Comparison of ENCODE assay signal across 20 mouse cellular contexts in the genomic region with DNA sequence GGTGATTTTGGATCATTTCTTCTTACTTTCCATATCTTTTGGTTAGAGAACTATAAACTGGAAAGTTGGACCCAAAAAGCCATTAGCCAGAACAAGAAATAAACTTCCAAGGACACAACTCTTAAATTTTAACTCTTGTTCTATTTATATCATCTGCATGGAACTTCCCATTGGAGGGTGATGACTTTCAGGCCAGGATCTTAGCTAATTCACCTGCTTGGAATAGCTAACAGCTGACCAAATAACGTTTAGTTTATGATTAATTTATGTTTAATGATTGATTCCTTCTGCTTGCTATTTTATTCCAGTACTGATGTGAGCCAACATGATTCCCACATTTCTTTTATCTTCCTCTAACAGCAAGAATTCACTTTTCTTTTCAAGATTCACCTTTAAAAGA.
DNase-seq lines count a peak whose midpoint lies in the region; ATAC-seq and TF ChIP-seq lines count a peak whose summit lies in the region.
"Had no signal": no experiment of that assay in that cellular context is flagged by ENCODE, and none has a peak within 500 bp of the region (broad histone marks: within the 10 kb centered on the region; RNA-seq: fewer than 3 reads in every experiment).

No protein-coding gene starts in this region.

- H3K4me2 ChIP-seq in kidney, embryonic 14.5 days (replicated peaks; ENCODE audit: low read depth, low read length), result no peak overlapping the region
- no peak overlapping the region for H3K4me2 ChIP-seq in liver, embryonic 16.5 days (ENCODE audit: low read depth, low read length)
- no peak overlapping the region for H3K4me2 ChIP-seq in liver, embryonic 12.5 days
- H3K4me2 ChIP-seq in kidney, postnatal 0 days (ENCODE audit: low read length), result no peak overlapping the region
- H3K4me2 ChIP-seq: forebrain, embryonic 13.5 days; hindbrain, embryonic 12.5 days had no signal

- no peaks in the 10 kb centered on the region for H3K36me3 ChIP-seq in kidney, adult 2 months (ENCODE audit: control insufficient read depth, insufficient read depth, low read length)
- H3K36me3 ChIP-seq in kidney, embryonic 14.5 days (ENCODE audit: control insufficient read depth, insufficient read depth, low read length), result no peaks in the 10 kb centered on the region
- H3K36me3 ChIP-seq in liver, embryonic 16.5 days (ENCODE audit: control insufficient read depth, insufficient read depth), result no peaks in the 10 kb centered on the region
- H3K36me3 ChIP-seq in liver, embryonic 12.5 days, result no peaks in the 10 kb centered on the region
- no peaks in the 10 kb centered on the region for H3K36me3 ChIP-seq in kidney, postnatal 0 days (ENCODE audit: insufficient read depth, low read length)
- H3K36me3 ChIP-seq: embryonic facial prominence, embryonic 10.5 days; heart, embryonic 10.5 days; hindbrain, embryonic 12.5 days had no signal

- H3K9ac ChIP-seq in kidney, embryonic 14.5 days (ENCODE audit: low read depth, low read length), result no peak overlapping the region
- H3K9ac ChIP-seq in liver, embryonic 16.5 days (ENCODE audit: low read depth, low read length), result no peak overlapping the region
- no peak overlapping the region for H3K9ac ChIP-seq in liver, embryonic 12.5 days
- no peak overlapping the region for H3K9ac ChIP-seq in kidney, postnatal 0 days (ENCODE audit: low read depth, low read length)
- H3K9ac ChIP-seq: forebrain, embryonic 13.5 days; forebrain, postnatal 0 days; hindbrain, embryonic 12.5 days had no signal

- H3K4me1 ChIP-seq in kidney, adult 2 months (ENCODE audit: control insufficient read depth, insufficient read depth, low read length), result peaks cover 8% of the 10 kb centered on the region; the same call in 1 of the 2 replicates
- no peaks in the 10 kb centered on the region for H3K4me1 ChIP-seq in kidney, embryonic 14.5 days (ENCODE audit: control insufficient read depth, insufficient read depth, low read length)
- no peaks in the 10 kb centered on the region for H3K4me1 ChIP-seq in liver, embryonic 16.5 days (ENCODE audit: control insufficient read depth, low read depth, low read length)
- H3K4me1 ChIP-seq in liver, embryonic 12.5 days, result no peaks in the 10 kb centered on the region
- 0 out of 2 replicates have a peak, but pooled peaks cover 3% of the 10 kb centered on the region for H3K4me1 ChIP-seq in kidney, postnatal 0 days (replicated peaks; ENCODE audit: insufficient read depth, low read length)
- H3K4me1 ChIP-seq: hindbrain, embryonic 12.5 days had no signal

- no peak overlapping the region for H3K4me3 ChIP-seq in kidney, adult 2 months (ENCODE audit: insufficient read depth, low read depth, low read length)
- H3K4me3 ChIP-seq in kidney, embryonic 14.5 days (ENCODE audit: low read length), result no peak overlapping the region
- H3K4me3 ChIP-seq in liver, embryonic 16.5 days (ENCODE audit: low read depth, low read length), result no peak overlapping the region
- no peak overlapping the region for H3K4me3 ChIP-seq in liver, embryonic 12.5 days
- H3K4me3 ChIP-seq in kidney, postnatal 0 days (replicated peaks; ENCODE audit: low read depth, low read length), result no peak overlapping the region
- H3K4me3 ChIP-seq: embryonic facial prominence, embryonic 10.5 days; forebrain, embryonic 13.5 days; heart, embryonic 10.5 days; hindbrain, embryonic 12.5 days had no signal

- TF ChIP-seq POLR2A in kidney, adult 2 months (IDR thresholded peaks at IDR 0.05; ENCODE audit: low read depth, low read length), result no peak

- no peaks in the 10 kb centered on the region for H3K27me3 ChIP-seq in kidney, adult 2 months (replicated peaks; ENCODE audit: control insufficient read depth, insufficient read depth, low read length)
- H3K27me3 ChIP-seq in kidney, embryonic 14.5 days (ENCODE audit: control insufficient read depth, insufficient read depth, low read length), result no peaks in the 10 kb centered on the region
- no peaks in the 10 kb centered on the region for H3K27me3 ChIP-seq in liver, embryonic 16.5 days (ENCODE audit: control insufficient read depth, insufficient read depth, low read depth, low read length)
- H3K27me3 ChIP-seq in liver, embryonic 12.5 days (replicated peaks), result no peaks in the 10 kb centered on the region
- H3K27me3 ChIP-seq in kidney, postnatal 0 days (ENCODE audit: insufficient read depth, low read length), result no peaks in the 10 kb centered on the region
- H3K27me3 ChIP-seq: forebrain, embryonic 13.5 days; hindbrain, embryonic 12.5 days had no signal

- TF ChIP-seq CTCF in kidney, adult 2 months (conservative IDR thresholded peaks at IDR 0.05; ENCODE audit: insufficient read depth, insufficient read length, low read depth, low read length), result no peak
- no peak for TF ChIP-seq CTCF in kidney, postnatal 0 days (IDR thresholded peaks at IDR 0.05; ENCODE audit: low read depth)

- WGBS in kidney, adult 2 months, result 17% methylated on average over 1 of the region's 1 CpGs
- WGBS in kidney, embryonic 14.5 days, result 44% methylated on average over 1 of the region's 1 CpGs
- 25% methylated on average over 1 of the region's 1 CpGs for WGBS in liver, embryonic 16.5 days (ENCODE audit: insufficient replicate concordance)
- WGBS in liver, embryonic 12.5 days (ENCODE audit: insufficient replicate concordance), result 32% methylated on average over 1 of the region's 1 CpGs
- WGBS in kidney, postnatal 0 days, result 41% methylated on average over 1 of the region's 1 CpGs

- H3K27ac ChIP-seq in kidney, adult 2 months (ENCODE audit: insufficient read depth, low read depth, low read length), result peak overlapping the region; percentile 98
- H3K27ac ChIP-seq in kidney, embryonic 14.5 days (ENCODE audit: low read depth, low read length), result no peak overlapping the region
- no peak overlapping the region for H3K27ac ChIP-seq in liver, embryonic 16.5 days (ENCODE audit: low read length)
- H3K27ac ChIP-seq in liver, embryonic 12.5 days, result no peak overlapping the region
- H3K27ac ChIP-seq in kidney, postnatal 0 days, result no peak overlapping the region
- H3K27ac ChIP-seq: embryonic facial prominence, embryonic 10.5 days; forebrain, embryonic 13.5 days; heart, embryonic 10.5 days; hindbrain, embryonic 12.5 days had no signal

- peaks cover 2% of the 10 kb centered on the region; the same call in 1 of the 2 replicates for H3K9me3 ChIP-seq in kidney, embryonic 14.5 days (ENCODE audit: control insufficient read depth, low read length)
- H3K9me3 ChIP-seq in liver, embryonic 16.5 days (replicated peaks; ENCODE audit: control insufficient read depth, low read length), result no peaks in the 10 kb centered on the region
- H3K9me3 ChIP-seq in liver, embryonic 12.5 days (replicated peaks), result no peaks in the 10 kb centered on the region
- no peaks in the 10 kb centered on the region; the same call in 1 of the 2 replicates for H3K9me3 ChIP-seq in kidney, postnatal 0 days (replicated peaks; ENCODE audit: low read length)
- H3K9me3 ChIP-seq: forebrain, embryonic 13.5 days; heart, embryonic 10.5 days; hindbrain, embryonic 12.5 days had no signal

- no peak for ATAC-seq in kidney, embryonic 14.5 days (ENCODE audit: low FRiP score, low TSS enrichment)
- peak; percentile 39; the same call in 1 of the 2 replicates for ATAC-seq in liver, embryonic 16.5 days (ENCODE audit: low read depth)
- ATAC-seq in liver, embryonic 12.5 days, result no peak
- ATAC-seq in kidney, postnatal 0 days (replicated peaks; ENCODE audit: low FRiP score, low read depth), result peak; percentile 73
- ATAC-seq: activated CD4-positive, CD25-positive, alpha-beta regulatory T cell, adult 4 months; forebrain, embryonic 13.5 days; forebrain, postnatal 0 days had no signal

- DNase-seq in kidney, adult 2 months, result peak; percentile 85
- DNase-seq in kidney, postnatal 0 days (ENCODE audit: low spot score), result peak; percentile 44
- DNase-seq in yolk sac, embryonic 10.5 days (ENCODE audit: low spot score), result no peak
- DNase-seq in heart, adult 18-20 months, result no peak
- DNase-seq: adrenal gland, adult 2 months; adrenal gland, postnatal 25 days; cerebellum, adult 2 months; cerebellum, postnatal 10 days; forebrain, postnatal 0 days; gastrocnemius, postnatal 25 days; heart, postnatal 10 days; heart, postnatal 4 days had no signal

Comparison
In these comparisons a context has a peak if more than half of its experiments do, and no peak if none do; other contexts are left out.
1. ATAC-seq: peak in liver, embryonic 16.5 days (single experiment) and kidney, postnatal 0 days (single experiment); none in kidney, embryonic 14.5 days (single experiment) and liver, embryonic 12.5 days (single experiment).
2. DNase-seq: peak in kidney, adult 2 months (single experiment) and kidney, postnatal 0 days (single experiment); none in yolk sac, embryonic 10.5 days (single experiment) and heart, adult 18-20 months (0 of 2).